Mouse (Mus musculus): ENCODE data around the gene Gna15.

The Gna15 gene

DNA sequence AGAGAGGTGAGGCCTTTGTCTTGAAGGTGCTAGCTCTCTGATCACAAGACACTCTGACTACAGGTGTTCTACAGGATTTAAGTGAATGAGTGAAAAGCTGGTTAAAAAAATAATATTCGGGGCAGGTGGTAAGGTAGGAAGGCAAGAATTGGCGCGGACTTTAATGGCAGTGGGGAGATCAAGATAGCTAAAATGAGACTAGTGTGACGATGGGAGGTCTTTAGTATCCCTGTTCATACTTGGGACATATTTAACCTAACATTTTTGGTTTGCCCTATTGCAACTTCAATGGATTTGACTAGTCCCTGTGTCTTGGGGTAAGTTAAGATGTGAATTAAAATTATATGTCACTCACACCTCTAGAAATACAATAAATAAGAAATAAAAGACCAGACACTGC is 27.1 kb downstream of the Gna15 start:
- DNase-seq (ENCODE audit: extremely low read depth, insufficient read length, low spot score) = no peak

DNA sequence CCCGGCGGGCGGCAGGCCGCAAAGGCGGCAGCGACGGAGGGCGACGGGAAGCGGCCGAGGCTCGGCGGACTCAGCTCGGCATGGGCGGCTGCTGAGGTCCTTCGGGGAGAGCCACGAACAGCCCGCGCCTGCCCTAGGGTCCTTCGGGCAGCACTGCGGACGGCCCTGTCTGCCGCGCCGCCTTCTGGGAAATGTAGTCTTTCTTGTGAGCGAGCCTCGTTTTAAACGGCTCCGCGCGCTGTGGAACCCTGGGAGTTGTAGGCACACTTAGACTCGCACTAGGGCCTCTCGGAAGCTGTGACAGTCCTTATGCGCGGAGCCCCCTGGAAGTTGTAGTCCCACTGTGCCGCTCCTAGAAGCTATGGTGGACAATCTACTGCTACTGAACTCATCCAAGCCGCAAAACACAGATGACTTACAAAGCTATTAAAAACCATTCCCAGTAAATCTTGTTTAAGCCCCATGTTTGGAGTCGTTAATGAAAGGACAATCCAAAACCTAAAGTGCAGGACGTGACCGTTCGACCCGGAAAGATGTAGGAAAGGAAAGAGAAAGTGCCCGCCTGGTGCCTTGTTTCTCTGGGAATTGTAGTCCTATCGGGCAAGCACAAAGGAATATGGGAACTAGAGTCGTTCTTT is 27.6 kb downstream of the Gna15 start, which contains the start of gene Ncln:
Ncln (minus strand) TSS at position 129 of the 638 bp plus-strand sequence.
- peak; percentile 99 for DNase-seq (ENCODE audit: extremely low read depth, insufficient read length, low spot score)

DNA sequence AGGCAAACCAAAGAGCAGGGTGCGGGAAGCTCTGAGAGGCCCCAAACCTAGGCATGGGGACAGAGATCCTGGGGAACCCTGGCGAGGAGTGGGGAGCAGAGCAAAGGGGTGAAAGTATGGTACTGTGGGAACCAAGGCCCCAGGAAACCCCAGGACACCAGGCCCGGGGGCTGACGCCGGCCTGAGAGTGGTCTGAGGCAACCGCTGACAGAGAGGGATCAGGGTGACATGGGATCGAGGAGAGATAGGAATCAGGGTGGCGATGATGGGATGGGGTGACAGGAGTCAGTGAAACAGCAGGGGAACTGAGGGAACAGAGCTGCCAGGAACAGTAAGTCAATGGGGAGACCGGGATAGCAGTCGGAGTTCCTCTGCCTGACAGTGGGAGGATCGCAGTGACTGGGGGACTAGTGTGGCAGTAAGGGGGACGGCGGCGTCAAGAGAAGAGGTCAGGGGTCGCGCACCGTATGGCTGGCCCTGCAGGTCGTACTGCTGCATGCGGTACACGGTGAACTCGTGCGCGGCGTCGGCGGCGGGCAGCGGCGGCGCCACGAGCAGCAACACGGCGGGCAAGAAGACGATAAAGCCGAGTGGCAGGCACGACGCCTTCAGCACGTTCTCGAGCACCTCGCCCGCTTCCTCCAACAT is 28.3 kb downstream of the Gna15 start:
- no peak for DNase-seq (ENCODE audit: extremely low read depth, insufficient read length, low spot score)

DNA sequence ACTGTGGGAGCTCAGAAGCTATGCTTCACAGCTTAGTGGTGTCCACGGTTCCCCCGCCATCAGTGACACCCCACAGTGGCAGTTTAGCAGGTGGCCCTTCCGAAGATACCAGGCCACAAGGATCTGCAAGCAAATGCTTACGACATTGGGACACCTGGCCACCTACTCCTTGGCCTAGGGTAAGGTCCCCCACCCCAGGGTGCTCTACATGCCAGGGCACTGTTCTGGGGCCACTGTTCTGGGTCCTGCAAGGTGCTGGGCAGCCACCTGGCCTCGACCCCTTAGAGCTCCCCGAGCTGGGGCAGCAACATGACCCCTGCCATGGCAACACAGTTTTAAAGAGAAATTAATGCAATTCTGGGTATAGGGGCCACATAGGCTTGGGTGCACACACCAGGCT is 28.9 kb downstream of the Gna15 start:
- no peak for DNase-seq (ENCODE audit: extremely low read depth, insufficient read length, low spot score)

DNA sequence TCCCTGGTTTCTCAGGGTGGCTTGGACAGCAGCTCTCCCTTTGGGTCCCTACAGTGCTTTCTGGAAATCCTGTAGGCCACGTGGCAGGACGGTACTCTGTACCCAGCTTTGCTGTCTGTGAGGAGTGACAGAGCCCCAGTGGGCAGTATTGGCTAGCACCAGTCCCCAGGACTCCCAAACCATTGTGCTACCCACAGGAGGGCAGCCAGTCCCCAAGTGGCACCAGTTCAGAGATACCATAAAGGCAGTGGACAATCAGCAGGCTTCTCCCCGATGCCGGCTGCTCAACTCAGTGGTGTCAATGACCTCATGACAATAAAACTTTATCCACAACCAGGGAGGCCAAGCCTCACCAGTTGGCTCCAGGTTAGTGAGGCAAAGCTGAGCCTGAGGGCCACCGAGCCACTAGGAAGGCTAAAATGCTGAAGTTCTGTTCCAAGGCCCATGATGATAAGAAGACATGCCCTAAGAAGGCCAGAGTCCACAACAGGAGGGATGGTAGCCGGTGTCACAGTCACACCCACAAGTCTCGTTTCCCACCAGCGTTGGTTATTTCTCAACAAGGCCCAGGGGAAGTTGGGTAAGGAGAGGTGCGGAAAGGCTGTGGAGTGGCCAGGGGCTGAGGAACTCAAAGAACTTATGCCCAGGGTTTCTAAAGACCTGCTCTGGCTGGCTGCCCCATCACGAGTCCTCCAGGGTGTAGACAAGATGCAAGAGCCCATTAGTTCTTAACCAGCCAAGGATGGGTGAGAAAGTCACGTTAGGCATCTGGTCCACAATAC is 29.6 kb downstream of the Gna15 start:
- DNase-seq (ENCODE audit: extremely low read depth, insufficient read length, low spot score) = no peak

DNA sequence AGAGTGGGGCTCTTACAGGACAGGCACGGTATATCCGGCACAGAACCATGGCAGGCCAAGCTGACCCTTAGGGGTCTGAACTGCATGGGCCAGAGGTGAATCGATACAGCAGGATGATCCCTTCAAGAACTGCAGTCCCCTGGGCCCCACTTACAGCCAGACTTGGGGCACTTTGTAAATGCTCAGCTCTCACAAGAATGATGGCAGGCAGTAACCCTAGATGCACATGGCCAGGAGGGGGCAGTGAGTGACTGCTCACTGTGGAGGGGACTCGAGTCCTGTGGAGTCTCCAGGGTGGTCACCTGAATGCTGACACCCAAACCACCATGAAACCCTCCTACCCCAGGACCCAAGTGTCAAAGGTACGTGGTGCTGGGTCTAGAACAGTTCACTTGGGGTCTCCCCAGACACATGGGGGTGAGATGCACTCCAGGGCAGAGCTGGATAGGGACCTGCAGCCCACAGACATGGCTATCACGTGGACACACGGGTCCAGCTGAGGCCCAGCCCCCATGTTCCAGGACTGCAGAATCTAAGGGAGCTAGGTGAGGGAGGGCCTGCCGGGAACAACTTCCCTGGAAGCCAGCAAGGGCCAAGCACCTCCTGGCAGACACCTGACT is 30.3 kb downstream of the Gna15 start:
- DNase-seq (ENCODE audit: extremely low read depth, insufficient read length, low spot score) = no peak

DNA sequence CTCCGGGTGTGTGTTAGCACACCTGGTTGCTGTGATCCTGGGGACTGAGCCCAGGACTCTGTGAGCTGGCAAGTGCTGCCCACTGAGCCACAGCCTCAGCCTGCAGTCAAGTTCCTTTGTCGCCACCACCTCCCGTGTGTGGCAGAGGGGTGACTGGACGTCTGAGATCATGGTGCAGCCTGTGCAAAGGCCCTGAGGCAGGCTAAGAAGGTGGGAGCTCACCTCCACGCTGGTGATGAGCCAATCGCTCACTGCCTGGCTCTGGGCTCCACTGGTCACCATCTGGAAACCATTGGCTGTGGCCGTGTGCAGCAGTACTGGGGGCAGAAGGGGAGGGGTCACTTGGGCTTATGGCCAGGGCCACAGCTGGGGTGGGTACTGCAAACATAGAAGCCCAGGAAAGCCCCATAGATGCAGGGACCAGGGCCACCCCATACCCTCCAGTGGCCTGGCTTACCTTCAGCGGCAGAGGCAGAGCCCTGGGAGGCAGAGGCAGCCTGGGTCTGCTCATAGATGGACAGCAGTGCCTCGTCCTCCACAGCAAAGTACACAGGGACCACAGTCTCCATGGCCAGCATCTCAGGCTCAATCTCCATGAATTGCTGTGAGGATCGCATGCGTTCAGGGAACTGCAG is 31.3 kb downstream of the Gna15 start:
- DNase-seq (ENCODE audit: extremely low read depth, insufficient read length, low spot score) = no peak

DNA sequence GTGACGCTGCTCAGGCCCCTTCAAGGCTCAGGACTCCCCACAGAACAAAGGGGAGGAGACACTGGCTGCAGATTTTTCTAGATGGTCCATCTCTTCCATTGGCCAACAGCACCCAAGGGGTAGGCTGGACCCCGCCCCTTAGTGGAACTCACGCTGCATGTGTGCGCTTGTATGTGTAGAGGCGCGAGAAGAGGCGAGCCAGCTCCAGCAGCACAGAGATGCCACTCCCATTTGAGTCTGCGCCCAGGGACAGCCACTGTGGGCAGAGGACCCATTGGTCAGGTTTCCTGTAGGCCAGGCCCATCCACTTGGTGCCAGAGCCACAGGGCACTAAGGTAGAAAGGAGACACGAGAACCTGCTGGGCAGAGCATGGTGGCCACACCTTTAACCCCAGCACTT is 33.0 kb downstream of the Gna15 start:
- no peak for DNase-seq (ENCODE audit: extremely low read depth, insufficient read length, low spot score)

DNA sequence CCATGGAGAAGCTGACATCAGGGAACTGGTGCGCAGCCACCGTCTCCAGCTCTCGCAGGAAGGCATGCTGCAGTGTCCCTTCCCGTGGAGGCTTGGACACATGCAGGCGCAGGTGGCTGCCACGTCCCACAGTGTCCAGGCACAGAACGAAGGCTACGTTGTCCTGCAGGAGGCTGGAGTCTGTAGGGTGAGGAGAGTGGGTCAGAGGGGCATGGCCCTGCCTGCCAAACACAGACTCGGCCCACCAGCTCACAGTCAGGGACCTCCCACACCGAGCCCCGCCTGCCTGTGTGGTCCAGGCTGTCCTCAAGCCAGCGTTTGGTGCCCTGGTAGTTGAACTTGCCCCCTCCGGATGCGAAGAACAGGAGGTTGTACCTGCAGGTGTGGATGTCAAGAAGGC is 34.1 kb downstream of the Gna15 start:
- no peak for DNase-seq (ENCODE audit: extremely low read depth, insufficient read length, low spot score)

DNA sequence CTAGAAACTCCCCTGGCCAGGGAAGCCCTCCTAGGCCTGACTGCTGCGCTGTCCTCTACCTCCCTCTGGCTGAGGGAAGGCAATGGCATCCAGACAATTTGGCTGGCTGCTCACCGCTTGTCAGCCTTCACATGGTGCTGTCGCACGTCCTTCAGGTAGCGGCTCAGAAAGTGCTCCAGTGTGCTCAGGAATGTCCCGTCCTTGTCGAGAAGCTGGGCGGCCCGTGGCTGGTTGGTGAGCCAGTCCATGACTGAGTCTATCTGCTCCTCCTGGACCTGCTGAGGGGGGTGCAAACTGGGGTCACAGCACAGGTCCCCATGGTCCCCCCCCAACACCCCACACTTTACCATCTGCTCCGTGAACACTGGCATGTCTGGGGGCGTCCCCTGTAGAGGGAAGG is 35.9 kb downstream of the Gna15 start:
- DNase-seq (ENCODE audit: extremely low read depth, insufficient read length, low spot score) = no peak

DNA sequence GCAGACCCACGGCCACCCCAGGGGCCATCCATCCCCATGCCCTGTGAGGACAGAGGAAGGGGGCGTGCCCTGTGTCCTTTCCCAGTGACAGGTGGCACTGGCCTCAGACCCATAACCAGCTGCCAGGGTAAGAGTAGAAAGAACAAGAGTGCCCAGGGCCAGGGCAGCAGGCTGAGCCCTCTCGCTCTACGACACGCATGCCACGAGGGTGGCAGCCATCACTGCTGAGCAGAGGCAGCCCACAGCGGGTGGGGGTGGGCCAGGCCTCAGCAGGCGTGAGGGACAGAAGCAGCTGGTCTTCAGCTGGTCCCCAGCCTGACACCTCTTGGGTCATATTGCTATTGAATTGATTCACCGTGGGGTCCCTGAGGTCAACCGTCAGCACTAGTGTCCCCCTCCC is 37.5 kb downstream of the Gna15 start:
- DNase-seq (ENCODE audit: extremely low read depth, insufficient read length, low spot score) = no peak

DNA sequence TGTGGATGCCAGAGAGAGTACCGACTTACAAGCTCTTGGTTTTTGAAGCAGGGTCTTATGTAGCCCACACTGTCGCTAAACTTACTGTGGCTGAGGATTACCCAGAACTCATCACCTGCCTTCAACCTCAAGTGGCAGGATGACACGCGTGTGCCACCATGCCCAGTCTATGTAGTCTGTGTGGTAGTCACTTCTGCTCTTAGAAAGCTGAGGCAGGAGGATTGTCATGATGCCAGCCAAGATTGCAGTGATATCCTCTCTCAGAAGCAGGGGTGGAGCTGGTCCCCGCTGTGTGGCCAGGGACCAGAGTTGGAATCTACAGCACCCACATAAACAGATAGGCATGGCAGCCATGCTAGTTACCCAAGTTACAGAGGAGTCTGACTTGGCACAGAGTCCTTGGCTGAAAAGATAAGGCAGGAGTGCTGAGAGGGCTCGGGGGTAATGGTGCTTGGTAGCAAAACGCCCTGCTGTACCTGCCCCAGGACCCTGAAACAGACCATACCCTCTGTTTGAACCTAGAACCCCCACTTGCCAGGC is 38.5 kb downstream of the Gna15 start:
- DNase-seq (ENCODE audit: extremely low read depth, insufficient read length, low spot score) = no peak

DNA sequence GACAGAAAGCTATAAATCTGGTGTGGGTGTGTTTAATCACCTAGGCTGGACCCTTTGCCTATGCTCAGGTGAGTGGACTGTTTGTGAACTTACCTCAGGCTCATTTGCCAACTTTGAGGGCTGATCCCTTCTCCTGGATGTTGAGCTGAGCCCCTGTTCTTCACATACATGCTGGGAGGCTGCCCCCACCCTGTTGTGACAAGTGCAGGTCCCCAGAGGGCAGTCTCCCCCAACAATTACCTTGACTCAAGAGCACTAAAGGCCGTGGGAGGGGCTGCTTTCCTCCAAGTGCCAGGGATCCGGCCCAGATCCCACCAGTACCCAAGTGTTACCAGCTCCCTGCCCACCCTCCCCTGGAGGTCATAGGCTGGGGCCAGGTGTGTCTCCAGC is 39.0 kb downstream of the Gna15 start:
- DNase-seq (ENCODE audit: extremely low read depth, insufficient read length, low spot score) = no peak

DNA sequence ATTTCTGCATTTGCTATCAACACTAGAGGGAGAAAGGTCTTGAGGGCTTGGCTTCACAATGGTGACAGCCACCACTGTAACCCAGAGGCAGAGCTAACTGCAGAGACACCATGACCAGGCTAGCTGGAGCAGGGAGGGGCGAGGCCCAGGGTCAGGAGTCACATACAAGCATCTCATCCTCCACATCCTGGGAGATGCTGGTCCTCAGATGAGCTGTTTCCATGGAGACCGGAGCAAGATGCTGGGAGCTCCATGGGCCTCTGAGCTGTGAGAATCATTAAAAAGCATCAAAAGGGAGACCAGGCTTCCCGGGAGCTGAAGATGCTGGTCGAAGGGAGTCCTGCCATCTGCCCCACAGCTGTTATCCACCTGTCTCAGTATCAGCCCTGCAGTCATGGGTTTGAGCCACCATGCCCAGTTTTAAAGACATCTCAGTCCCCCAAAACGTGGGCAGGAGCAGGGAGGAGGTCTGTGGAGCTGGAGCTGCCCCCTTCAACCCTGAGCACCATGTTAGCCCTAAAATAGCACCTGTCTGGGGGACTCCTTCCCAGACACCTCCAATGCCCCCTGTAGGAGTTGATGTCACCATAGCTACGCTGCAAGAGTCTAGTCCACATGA is 39.5 kb downstream of the Gna15 start:
- DNase-seq (ENCODE audit: extremely low read depth, insufficient read length, low spot score) = no peak

DNA sequence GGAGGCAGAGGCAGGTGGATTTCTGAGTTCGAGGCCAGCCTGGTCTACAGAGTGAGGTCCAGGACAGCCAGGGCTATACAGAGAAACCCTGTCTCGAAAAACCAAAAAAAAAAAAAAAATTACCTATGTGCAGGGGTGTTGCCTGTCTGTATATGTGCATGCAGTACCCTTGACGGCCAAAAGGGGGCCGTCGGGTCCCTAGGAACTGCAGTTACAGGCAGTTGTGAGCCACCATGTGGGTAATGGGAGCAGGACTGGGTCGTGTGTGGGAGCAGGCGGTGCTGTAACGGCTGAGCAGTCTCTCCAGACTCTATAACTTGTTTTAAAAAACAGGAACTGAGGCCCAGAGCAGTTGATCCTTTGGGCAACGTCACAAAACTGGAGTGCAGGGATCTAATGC is 40.0 kb downstream of the Gna15 start:
- no peak for DNase-seq (ENCODE audit: extremely low read depth, insufficient read length, low spot score)

DNA sequence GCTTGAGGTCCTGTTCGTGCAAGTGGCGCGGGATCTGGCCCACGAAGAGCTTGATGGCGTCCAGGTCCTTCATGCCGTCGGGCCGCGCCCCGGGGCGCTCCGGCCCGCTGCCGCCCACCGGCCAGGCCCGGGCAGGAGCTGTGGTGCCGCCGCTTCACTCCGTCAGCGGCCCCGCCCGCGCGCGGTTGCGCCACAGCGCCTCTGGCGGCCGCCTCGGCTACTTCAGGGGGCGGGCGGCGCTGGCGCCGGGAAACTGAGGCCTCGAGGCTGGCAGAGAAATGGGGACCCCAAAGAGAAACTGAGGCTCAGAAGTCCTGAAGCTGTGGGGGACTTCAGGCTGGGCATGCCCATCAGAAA is 41.5 kb downstream of the Gna15 start, which contains the start of gene Celf5:
Celf5 (minus strand) TSS at position 177 of the 357 bp plus-strand sequence.
- peak; percentile 69 for DNase-seq (ENCODE audit: extremely low read depth, insufficient read length, low spot score)

DNA sequence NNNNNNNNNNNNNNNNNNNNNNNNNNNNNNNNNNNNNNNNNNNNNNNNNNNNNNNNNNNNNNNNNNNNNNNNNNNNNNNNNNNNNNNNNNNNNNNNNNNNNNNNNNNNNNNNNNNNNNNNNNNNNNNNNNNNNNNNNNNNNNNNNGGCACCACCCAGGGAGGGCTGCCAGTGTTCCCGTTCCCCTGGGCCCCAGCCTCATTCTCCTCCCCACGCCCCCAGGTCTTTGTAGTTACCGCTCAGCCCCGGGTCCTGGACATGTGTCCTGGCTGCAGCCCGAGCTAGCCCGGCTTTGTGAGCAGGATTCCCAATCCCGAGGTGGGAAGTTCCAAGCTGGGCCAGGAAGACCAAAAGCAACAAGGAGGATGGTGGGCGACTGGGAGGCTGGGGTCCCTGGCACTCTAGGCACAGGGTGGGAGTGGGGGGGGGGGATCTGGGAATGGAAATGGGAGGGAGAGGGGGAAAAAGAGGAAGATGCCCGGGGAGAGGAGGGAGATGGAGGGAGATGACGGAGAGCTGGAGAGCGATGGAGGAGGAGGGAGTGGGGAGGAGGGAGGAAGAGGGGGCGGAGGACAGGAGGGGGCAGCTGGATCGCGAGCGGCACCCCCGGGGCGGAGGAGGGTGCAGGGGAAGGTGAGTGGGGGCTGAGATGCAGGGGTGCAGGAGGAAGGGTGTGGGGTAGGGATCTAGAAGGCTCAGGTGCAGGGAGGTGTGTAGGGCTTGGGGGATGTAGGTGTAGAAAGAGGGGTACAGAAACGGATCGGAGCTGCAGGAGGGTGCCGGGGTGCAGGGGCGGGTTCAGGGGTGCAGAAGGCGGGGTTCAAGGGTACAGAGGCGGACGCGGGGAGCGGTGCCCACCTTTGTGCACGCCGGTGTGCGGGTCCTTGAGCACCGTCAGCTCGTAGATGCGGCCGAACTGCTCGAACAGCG is 42.2 kb downstream of the Gna15 start:
- no peak for DNase-seq (ENCODE audit: extremely low read depth, insufficient read length, low spot score)

DNA sequence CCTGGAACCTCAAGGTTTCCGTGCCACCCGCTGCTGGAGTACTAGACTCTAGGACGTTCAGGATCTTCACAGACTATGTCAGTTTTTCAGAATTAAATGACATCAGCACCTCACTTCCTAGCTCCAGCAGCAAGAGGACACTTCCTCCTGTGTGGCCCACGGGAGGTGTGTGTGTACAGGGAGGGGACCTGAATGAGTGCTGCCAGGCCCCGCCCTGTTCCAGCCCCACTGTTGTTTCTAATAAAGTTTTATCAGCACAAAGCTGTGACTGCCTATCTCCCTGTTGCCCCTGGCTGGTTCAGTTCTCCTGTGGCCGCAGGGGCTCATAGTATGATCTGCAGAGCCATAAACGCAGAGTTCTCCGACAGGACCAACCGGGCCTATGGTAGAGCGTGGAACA is 49.6 kb downstream of the Gna15 start:
- no peak for DNase-seq (ENCODE audit: extremely low read depth, insufficient read length, low spot score)

DNA sequence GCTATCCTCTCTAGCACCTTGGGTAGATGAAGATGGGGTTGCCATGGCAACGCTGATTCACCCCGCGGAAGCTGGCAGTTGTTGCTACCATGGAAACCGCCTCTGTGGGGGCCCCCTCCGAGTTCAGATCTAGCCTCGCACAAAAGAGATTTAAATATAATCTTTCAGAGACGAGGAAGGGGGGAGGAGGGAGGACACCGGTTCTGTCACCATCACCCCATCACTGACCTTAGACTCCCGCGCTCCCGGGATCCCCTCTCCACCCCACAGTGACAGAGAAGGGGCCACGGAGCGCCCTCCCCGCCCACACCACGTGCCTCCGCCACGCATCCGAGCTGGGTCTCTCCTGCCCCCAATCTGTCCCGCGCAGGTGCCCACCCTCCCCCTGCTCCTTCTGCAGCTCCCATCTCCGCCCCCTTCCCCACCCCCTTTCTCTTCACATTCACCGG is 51.0 kb downstream of the Gna15 start:
- no peak for DNase-seq (ENCODE audit: extremely low read depth, insufficient read length, low spot score)

All from 3134 (cell line).